Mouse (Mus musculus) forebrain, embryonic 16.5 days (tissue): ENCODE results near the gene Snrnp48. TPM values are rescaled to one million over a fixed set of nuclear protein-coding genes. Genes with fewer than 3 reads are reported as not detected.

Source experiments
- ATAC-seq: fragments of 200-750 bp; cut with Nextera tagmentation; 2 replicates; pipeline ENCODE4 v1.8.0; 2017; ENCODE audit warnings: mild to moderate bottlenecking, moderate library complexity
- H3K27ac ChIP-seq: fragments of 300-500 bp; sonication (generic); 2 replicates; pipeline ENCODE4 v1.5.1; 2014; ENCODE audit warnings: low read length, control low read depth
- H3K27me3 ChIP-seq: fragments of 300-500 bp; sonication (generic); replicated peaks from 2 replicates; pipeline ENCODE4 v1.6.1; 2014; ENCODE audit warnings: low read length; ENCODE audit not compliant: control insufficient read depth, insufficient read depth
- H3K36me3 ChIP-seq: fragments of 300-500 bp; sonication (generic); 2 replicates; pipeline ENCODE4 v1.6.1; 2014; ENCODE audit not compliant: control insufficient read depth, insufficient read depth
- H3K4me1 ChIP-seq: fragments of 300-500 bp; sonication (generic); replicated peaks from 2 replicates; pipeline ENCODE4 v1.6.1; 2014; ENCODE audit warnings: low read length; ENCODE audit not compliant: control insufficient read depth, insufficient read depth
- H3K4me2 ChIP-seq: fragments of 300-500 bp; sonication (generic); 2 replicates; pipeline ENCODE4 v1.6.1; 2014; ENCODE audit warnings: mild to moderate bottlenecking, low read length, control low read depth
- H3K4me3 ChIP-seq: fragments of 300-500 bp; sonication (generic); replicated peaks from 2 replicates; pipeline ENCODE4 v1.5.1; 2014; ENCODE audit warnings: mild to moderate bottlenecking, low read length, control low read depth
- H3K9ac ChIP-seq: fragments of 300-500 bp; sonication (generic); replicated peaks from 2 replicates; pipeline ENCODE4 v1.6.1; 2014; ENCODE audit warnings: low read depth, low read length, control low read depth
- H3K9me3 ChIP-seq: fragments of 300-500 bp; sonication (generic); 2 replicates; pipeline ENCODE4 v1.6.1; 2016; ENCODE audit warnings: low read length; ENCODE audit not compliant: control insufficient read depth
- WGBS: fragments of 180-500 bp; shearing (Covaris S2); extraction: QIAGEN DNeasy Blood & Tissue Kit; methylation state at CpG from one replicate; pipeline ENCODE4 v1.1.7; 2014; 5-methylcytosine and 5-hydroxymethylcytosine counted together
- polyA plus RNA-seq: library from polyadenylated mRNA; unstranded; fragments of >200 nt; fragmentation: Nextera tagmentation; extraction: Ambion mirVana; gene quantifications from 2 replicates; pipeline ENCODE4 v1.2.1, GENCODE M21; 2015

Gene Snrnp48
- 28.7 and 29.5 TPM in 2 replicates for polyA plus RNA-seq

DNA sequence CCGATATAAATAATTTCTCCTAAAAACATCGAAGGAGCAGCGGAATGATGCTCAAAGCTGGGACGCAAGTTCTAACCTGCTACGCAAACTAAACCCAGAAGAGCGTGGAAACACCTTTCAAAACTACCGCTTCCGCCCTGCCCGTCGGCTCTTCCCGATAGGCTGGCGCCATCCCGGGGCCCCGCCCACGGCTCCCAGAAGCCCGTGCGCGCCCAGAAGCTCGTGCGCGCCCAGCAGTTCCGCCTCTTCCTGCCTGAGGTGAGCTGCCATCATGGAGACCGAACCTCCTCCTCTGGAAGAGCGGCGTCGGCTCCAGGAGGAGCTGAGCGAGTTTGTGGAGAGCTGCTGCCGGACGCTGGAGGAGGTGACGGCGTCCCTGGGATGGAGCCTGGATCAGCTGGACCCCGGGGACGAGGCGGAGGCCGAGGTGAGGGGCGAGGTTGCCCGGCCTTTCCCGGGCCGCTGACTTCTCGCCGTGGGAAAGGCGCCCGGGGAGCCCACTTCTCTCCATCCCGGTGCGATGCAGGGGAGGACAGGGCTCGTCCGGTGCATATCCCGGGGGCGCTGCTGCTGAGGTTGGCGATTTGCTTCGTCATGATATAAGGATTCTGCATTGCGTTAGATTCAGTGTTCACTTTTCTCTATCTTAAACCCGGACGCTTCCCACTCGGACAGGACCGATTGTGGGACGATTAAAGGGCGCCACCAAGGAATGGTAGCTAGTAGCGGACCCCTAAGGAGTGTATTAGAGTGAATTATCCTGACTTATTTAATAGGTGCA, at the start of gene Snrnp48:
Gene Snrnp48 (plus strand): TSS at position 237 of the 781 bp plus-strand sequence.
- Histone ChIP-seq H3K27me3 (no peaks in the 10 kb centered on the region), H3K4me2 (peak within 1 kb of the TSS; percentile 69), H3K9ac (peak within 1 kb of the TSS; percentile 95), H3K9me3 (no peaks in the 10 kb centered on the region), H3K27ac (peak within 1 kb of the TSS; percentile 94), H3K4me3 (peak within 1 kb of the TSS; percentile 98), H3K36me3 (no peaks in the 10 kb centered on the region), H3K4me1 (peaks cover 9% of the 10 kb centered on the region)
- under 1% methylated on average over 59 of the region's 59 CpGs for WGBS
- ATAC-seq, result peak; percentile 100

DNA sequence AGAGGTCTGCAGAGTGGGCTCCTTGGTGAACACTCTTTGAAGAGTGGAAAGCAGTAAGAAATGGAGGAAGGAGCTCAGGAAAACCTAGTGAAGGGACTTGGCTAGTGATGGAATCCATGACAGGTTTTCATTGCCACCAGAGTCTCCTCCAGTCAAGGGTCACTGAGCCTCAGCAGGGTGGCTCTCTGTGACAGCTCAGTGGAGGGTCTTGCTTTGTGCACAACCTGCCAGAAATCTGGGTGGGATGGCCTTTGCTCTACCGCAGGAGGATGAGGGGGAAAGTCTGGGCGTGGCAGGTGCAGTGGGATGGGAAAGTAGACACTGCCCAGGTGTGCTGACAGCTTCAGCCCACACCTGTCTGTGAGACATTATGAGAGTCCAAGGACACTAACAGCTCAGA, 49.2 kb upstream of the Snrnp48 start:
- no peak overlapping the region for H3K4me2 ChIP-seq
- H3K4me1 ChIP-seq, result peaks cover 21% of the 10 kb centered on the region
- 7% methylated on average over 2 of the region's 2 CpGs for WGBS
- no peak overlapping the region for H3K4me3 ChIP-seq
- no peak for ATAC-seq
- no peaks in the 10 kb centered on the region for H3K36me3 ChIP-seq
- no peak overlapping the region for H3K27ac ChIP-seq
- peaks cover 43% of the 10 kb centered on the region for H3K27me3 ChIP-seq
- no peaks in the 10 kb centered on the region for H3K9me3 ChIP-seq
- no peak overlapping the region for H3K9ac ChIP-seq

DNA sequence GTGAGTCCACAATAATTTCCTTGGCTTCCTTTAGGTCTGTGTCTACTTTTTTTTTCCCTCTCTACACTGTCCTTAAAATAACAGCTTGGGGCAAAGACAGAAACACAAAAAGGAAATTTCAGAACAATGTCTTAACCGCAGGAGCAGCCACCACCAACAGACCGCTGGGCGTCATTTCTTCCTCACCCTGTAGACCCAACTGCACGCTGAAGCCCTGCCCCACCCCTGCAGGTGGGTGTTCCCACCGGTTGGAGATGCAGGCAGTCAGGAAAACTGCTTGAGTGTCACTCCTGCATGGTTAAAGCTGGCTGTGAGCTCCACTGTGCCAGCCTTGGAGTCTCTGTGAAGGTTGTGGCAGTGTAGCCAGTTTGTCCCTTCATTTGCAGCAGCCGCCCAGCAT, 47.1 kb upstream of the Snrnp48 start:
- Histone ChIP-seq H3K4me1 (peaks cover 3% of the 10 kb centered on the region), H3K4me2 (no peak overlapping the region), H3K27ac (no peak overlapping the region), H3K9ac (no peak overlapping the region), H3K27me3 (peaks cover 30% of the 10 kb centered on the region), H3K36me3 (no peaks in the 10 kb centered on the region), H3K9me3 (no peaks in the 10 kb centered on the region), H3K4me3 (no peak overlapping the region)
- WGBS, result 24% methylated on average over 6 of the region's 6 CpGs
- no peak for ATAC-seq

DNA sequence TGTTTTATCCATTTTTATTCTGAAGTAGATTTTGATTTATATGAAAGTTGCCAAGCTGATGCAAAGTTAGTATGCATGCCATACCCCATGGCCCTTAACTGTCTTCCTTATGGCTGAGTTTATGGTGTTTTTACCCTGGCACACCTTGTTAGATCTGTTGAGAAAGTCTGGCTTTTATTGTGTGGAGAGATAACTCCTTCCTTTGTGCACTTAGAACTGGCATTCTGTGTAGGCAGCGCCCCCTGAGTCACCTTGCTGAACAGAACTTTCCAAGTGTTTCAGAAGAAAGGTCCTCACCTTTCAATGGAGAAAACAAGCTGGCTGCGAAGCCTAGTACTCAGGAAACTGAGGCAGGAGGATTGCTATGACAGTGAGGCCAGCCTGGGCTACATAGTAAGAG, 42.7 kb upstream of the Snrnp48 start:
- Histone ChIP-seq H3K4me2 (no peak overlapping the region), H3K4me1 (0 out of 2 replicates have a peak, but pooled peaks cover 2% of the 10 kb centered on the region), H3K27me3 (peaks cover 9% of the 10 kb centered on the region; the same call in 1 of the 2 replicates), H3K36me3 (no peaks in the 10 kb centered on the region), H3K9ac (no peak overlapping the region), H3K9me3 (no peaks in the 10 kb centered on the region), H3K4me3 (no peak overlapping the region), H3K27ac (no peak overlapping the region)
- 56% methylated on average over 2 of the region's 2 CpGs for WGBS
- ATAC-seq, result no peak

DNA sequence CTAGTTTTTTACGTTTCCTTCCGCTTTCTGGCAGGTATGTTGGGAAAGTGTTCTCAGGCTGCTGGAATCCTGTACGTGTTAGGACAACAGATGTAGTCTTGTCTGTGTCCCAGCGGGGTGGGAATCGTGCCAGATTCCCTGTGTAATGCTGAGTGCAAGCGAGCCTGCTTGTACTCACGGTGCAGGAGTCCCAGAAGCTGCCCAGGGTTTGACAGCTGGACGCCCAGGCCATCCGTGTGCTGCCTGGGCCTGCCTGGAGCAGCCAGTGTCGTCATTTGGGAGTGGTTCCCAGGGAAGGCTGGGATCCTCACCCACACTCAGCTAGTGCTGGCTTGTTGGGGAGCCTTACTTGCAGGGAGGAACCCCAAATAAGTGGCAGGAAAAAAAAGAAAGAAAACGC, 42.1 kb upstream of the Snrnp48 start:
- H3K4me2 ChIP-seq, result no peak overlapping the region
- no peaks in the 10 kb centered on the region for H3K9me3 ChIP-seq
- 0 out of 2 replicates have a peak, but pooled peaks have one; percentile 23 for ATAC-seq
- H3K9ac ChIP-seq, result no peak overlapping the region
- no peaks in the 10 kb centered on the region for H3K36me3 ChIP-seq
- H3K4me1 ChIP-seq, result 0 out of 2 replicates have a peak, but pooled peaks cover 2% of the 10 kb centered on the region
- peaks cover 9% of the 10 kb centered on the region; the same call in 1 of the 2 replicates for H3K27me3 ChIP-seq
- WGBS, result 34% methylated on average over 11 of the region's 11 CpGs
- H3K4me3 ChIP-seq, result no peak overlapping the region
- H3K27ac ChIP-seq, result no peak overlapping the region

DNA sequence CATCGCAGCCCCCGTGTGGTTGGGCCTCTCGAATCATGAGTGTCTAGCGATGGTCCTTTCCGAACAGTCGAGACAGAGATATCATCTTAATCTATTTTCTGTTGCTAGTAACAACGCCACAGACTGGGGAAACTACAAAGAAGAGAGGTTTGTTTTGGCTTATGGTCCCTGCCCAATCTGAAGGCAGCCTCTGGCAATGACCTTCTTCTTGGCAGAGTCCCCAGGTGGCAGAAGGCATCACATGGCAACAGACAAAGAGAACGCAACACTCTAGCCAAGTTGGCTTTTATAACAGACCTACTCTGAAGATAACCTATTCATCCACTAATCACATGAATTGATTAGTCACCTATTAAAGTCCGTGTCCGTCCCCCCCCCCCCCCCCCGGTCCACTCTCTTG, 39.8 kb upstream of the Snrnp48 start:
- Histone ChIP-seq H3K36me3 (no peaks in the 10 kb centered on the region), H3K4me2 (no peak overlapping the region), H3K9me3 (no peaks in the 10 kb centered on the region), H3K27ac (no peak overlapping the region), H3K9ac (no peak overlapping the region), H3K27me3 (no peaks in the 10 kb centered on the region), H3K4me3 (no peak overlapping the region), H3K4me1 (0 out of 2 replicates have a peak, but pooled peaks cover 2% of the 10 kb centered on the region)
- WGBS, result 75% methylated on average over 10 of the region's 11 CpGs
- ATAC-seq, result no peak

DNA sequence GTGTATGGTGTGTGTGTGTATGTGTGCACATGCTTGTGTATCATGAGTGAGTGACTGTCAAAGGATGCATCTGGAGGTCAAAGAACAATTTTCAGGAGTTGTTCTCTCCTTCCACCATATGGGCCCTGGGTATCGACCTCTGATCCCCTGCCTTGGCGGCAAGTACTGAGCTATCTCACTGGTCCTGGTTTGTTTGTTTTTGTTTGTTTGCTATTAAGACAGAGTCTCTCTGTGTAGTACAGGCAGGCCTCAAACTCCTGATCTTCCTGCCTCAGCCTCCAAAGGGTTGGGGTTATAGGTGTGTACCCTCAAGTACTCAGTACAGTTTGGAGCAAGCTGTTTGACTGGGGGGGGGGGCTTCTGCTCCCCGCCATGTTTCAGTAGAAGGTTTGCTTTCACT, 37.7 kb upstream of the Snrnp48 start:
- Histone ChIP-seq H3K27ac (no peak overlapping the region), H3K36me3 (no peaks in the 10 kb centered on the region), H3K9ac (no peak overlapping the region), H3K4me2 (no peak overlapping the region), H3K4me3 (no peak overlapping the region), H3K27me3 (no peaks in the 10 kb centered on the region), H3K9me3 (no peaks in the 10 kb centered on the region), H3K4me1 (0 out of 2 replicates have a peak, but pooled peaks cover 2% of the 10 kb centered on the region)
- ATAC-seq, result no peak
- WGBS, result 88% methylated on average over 3 of the region's 3 CpGs

DNA sequence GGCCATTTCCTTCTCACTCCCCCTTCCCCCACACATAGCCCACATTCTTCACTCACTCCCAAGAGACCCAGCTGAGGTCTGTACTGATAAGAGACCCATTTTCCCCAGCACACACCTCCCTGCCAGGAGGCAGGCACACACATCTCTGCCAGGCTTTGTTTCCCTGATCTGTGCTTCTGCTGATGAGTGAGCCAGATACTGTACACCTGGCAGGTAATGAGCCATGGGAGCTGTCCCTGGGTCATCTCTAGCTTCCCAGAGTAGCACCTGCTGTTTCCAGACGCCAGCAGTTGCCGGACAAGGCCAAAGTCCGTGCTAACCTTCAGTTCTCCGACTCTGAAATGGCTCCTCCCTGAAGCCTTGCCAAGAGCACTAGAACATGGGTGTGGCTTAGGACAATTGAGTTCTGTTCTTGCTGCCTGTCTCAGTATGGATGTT, 34.0 kb upstream of the Snrnp48 start:
- Histone ChIP-seq H3K4me3 (no peak overlapping the region), H3K4me1 (no peaks in the 10 kb centered on the region), H3K27me3 (no peaks in the 10 kb centered on the region), H3K36me3 (no peaks in the 10 kb centered on the region), H3K27ac (no peak overlapping the region), H3K4me2 (no peak overlapping the region), H3K9ac (no peak overlapping the region), H3K9me3 (no peaks in the 10 kb centered on the region)
- WGBS, result 68% methylated on average over 4 of the region's 4 CpGs
- ATAC-seq, result no peak

DNA sequence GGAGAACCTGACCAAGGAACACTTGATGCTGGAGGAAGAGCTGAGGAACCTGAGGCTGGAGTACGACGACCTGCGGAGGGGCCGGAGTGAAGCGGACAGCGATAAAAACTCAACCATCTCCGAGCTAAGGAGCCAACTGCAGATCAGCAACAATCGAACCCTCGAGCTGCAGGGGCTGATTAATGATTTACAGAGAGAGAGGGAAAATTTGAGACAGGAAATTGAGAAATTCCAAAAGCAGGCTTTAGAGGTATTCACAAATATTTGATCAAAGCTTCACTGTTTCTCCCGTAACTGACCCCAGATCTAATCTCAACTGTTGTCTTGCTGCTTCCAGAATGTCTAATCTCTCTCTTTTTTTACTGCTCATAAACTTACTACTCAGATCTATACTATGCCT, 11.3 kb upstream of the Snrnp48 start:
- Histone ChIP-seq H3K9me3 (peaks cover 4% of the 10 kb centered on the region; the same call in 1 of the 2 replicates), H3K4me2 (no peak overlapping the region), H3K36me3 (no peaks in the 10 kb centered on the region), H3K9ac (no peak overlapping the region), H3K27ac (no peak overlapping the region), H3K4me3 (no peak overlapping the region), H3K27me3 (no peaks in the 10 kb centered on the region), H3K4me1 (no peaks in the 10 kb centered on the region)
- ATAC-seq, result no peak
- 87% methylated on average over 10 of the region's 10 CpGs for WGBS
